Mouse (Mus musculus) embryonic facial prominence, embryonic 15.5 days (tissue): Measurements from ENCODE around the gene Mettl11b. TPM values are rescaled to one million over a fixed set of nuclear protein-coding genes. Genes with fewer than 3 reads are reported as not detected.

Experiments
- polyA plus RNA-seq: library from polyadenylated mRNA; unstranded; fragments of >200 nt; fragmentation: Nextera tagmentation; extraction: Ambion mirVana; gene quantifications from 2 replicates; pipeline ENCODE4 v1.2.1, GENCODE M21; 2015

Mettl11b gene
- polyA plus RNA-seq, 1 experiment from 2014 or later = 0.32 TPM

Other genes starting within 250 kb of the Mettl11b start
- gene Kifap3, start 54.4 kb upstream of the Mettl11b start, polyA plus RNA-seq = 36.5 and 38.6 TPM in 2 replicates
- 18.1 and 18.3 TPM in 2 replicates for gene Scyl3, start 203.9 kb upstream of the Mettl11b start, polyA plus RNA-seq